Mouse (Mus musculus) limb, embryonic 11.5 days (tissue): ENCODE results near the gene S100a4. TPM values are rescaled to one million over a fixed set of nuclear protein-coding genes. Genes with fewer than 3 reads are reported as not detected.

Source experiments
- ATAC-seq: fragments of 200-750 bp; cut with Nextera tagmentation; 2 replicates; pipeline ENCODE4 v1.8.0; 2017; ENCODE audit warnings: low read depth; ENCODE audit not compliant: insufficient number of reproducible peaks, low FRiP score, low TSS enrichment
- DNase-seq: peaks from one replicate; pipeline ENCODE4 v3.0.0-alpha.2; 2015; ENCODE audit warnings: low spot score
- H3K27ac ChIP-seq: fragments of 300-500 bp; sonication (generic); replicated peaks from 2 replicates; pipeline ENCODE4 v1.5.1; 2014; ENCODE audit warnings: low read depth, mild to moderate bottlenecking, low read length
- H3K27me3 ChIP-seq: fragments of 300-500 bp; sonication (generic); 2 replicates; pipeline ENCODE4 v1.6.1; 2014; ENCODE audit warnings: mild to moderate bottlenecking, low read length, mixed read lengths; ENCODE audit not compliant: control insufficient read depth, insufficient read depth
- H3K36me3 ChIP-seq: fragments of 300-500 bp; sonication (generic); 2 replicates; pipeline ENCODE4 v1.6.1; 2014; ENCODE audit warnings: mild to moderate bottlenecking, low read length, moderate library complexity, mixed read lengths; ENCODE audit not compliant: control insufficient read depth, insufficient read depth
- H3K4me1 ChIP-seq: fragments of 300-500 bp; sonication (generic); 2 replicates; pipeline ENCODE4 v1.6.1; 2014; ENCODE audit warnings: low read length, mixed read lengths; ENCODE audit not compliant: control insufficient read depth, insufficient read depth
- H3K4me2 ChIP-seq: fragments of 300-500 bp; sonication (generic); 2 replicates; pipeline ENCODE4 v1.6.1; 2014; ENCODE audit warnings: low read depth, mild to moderate bottlenecking, moderate library complexity; ENCODE audit not compliant: severe bottlenecking
- H3K4me3 ChIP-seq: fragments of 300-500 bp; sonication (generic); 2 replicates; pipeline ENCODE4 v1.5.1; 2014; ENCODE audit warnings: low read depth, low read length
- H3K9ac ChIP-seq: fragments of 300-500 bp; sonication (generic); 2 replicates; pipeline ENCODE4 v1.6.1; 2014; ENCODE audit warnings: mild to moderate bottlenecking, low read length
- H3K9me3 ChIP-seq: fragments of 300-500 bp; sonication (generic); 2 replicates; pipeline ENCODE4 v1.6.1; 2016; ENCODE audit warnings: low read length; ENCODE audit not compliant: control insufficient read depth
- WGBS: fragments of 180-500 bp; shearing (Covaris S2); extraction: QIAGEN DNeasy Blood & Tissue Kit; methylation state at CpG from one replicate; pipeline ENCODE4 v1.1.7; 2014; 5-methylcytosine and 5-hydroxymethylcytosine counted together
- polyA plus RNA-seq: library from polyadenylated mRNA; unstranded; fragments of >200 nt; fragmentation: Nextera tagmentation; extraction: Ambion mirVana; gene quantifications from 2 replicates; pipeline ENCODE4 v1.2.1, GENCODE M21; 2014

The S100a4 gene
- polyA plus RNA-seq, 1 experiment from 2014 or later, result 0.72 TPM

- H3K4me1 ChIP-seq, result no peaks in the 10 kb centered on the region
- H3K27me3 ChIP-seq, result no peaks in the 10 kb centered on the region
- H3K4me3 ChIP-seq, result no peak within 1 kb of the TSS
- H3K36me3 ChIP-seq, result no peaks in the 10 kb centered on the region
- H3K4me2 ChIP-seq, result no peak within 1 kb of the TSS
- no peak within 1 kb of the TSS for H3K9ac ChIP-seq
- H3K27ac ChIP-seq, result no peak within 1 kb of the TSS
- DNase-seq (no peak), ATAC-seq (no peak)
- no peaks in the 10 kb centered on the region; the same call in 1 of the 2 replicates for H3K9me3 ChIP-seq
- WGBS, result 86% methylated on average over 8 of the region's 8 CpGs
Measured at GRCm38 (mm10) chr3:90589947-90590346, 13.6 kb upstream of the S100a4 start, which contains the start of gene S100a2. Gene S100a2, plus strand, starts transcription at chr3:90590247.

GRCm38 (mm10) chr3:90594466-90594865, 9.1 kb upstream of the S100a4 start:
- Histone ChIP-seq H3K4me1 (no peaks in the 10 kb centered on the region), H3K36me3 (no peaks in the 10 kb centered on the region), H3K4me2 (no peak overlapping the region), H3K9ac (no peak overlapping the region), H3K27ac (no peak overlapping the region), H3K27me3 (no peaks in the 10 kb centered on the region), H3K9me3 (no peaks in the 10 kb centered on the region; the same call in 1 of the 2 replicates), H3K4me3 (no peak overlapping the region)
- 65% methylated on average over 1 of the region's 1 CpGs for WGBS
- ATAC-seq, result no peak
- no peak for DNase-seq

GRCm38 (mm10) chr3:90595556-90595955, 8.0 kb upstream of the S100a4 start:
- no peaks in the 10 kb centered on the region for H3K4me1 ChIP-seq
- no peak overlapping the region for H3K4me2 ChIP-seq

DNA sequence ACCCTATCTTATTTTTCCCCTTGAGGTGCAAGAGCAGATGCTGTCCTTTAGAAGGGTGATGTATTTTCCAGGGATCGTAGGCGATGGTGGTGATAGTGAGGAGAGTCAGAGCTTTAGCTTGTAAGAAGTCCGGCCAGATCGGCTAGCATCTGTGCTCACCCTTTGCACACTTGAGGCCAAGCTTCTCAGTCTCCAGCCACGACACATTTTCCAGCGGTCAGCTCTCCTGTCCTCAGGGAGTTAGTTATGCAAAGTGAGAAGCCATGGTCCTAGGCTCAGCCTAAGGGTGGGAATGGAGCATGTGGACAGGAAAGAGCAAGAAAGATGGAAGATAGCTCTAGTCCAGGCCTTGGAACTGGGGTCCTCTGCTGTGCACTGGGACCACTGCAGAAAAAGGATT, 6.8 kb upstream of the S100a4 start:
- DNase-seq, result no peak
- H3K36me3 ChIP-seq, result no peaks in the 10 kb centered on the region
- 88% methylated on average over 6 of the region's 6 CpGs for WGBS

More at GRCm38 (mm10) chr3:90595556-90595955, 8.0 kb upstream of the S100a4 start:
- no peak overlapping the region for H3K9ac ChIP-seq
- no peak for ATAC-seq
- no peak overlapping the region for H3K4me3 ChIP-seq
- H3K27ac ChIP-seq, result no peak overlapping the region
- no peaks in the 10 kb centered on the region for H3K27me3 ChIP-seq
- H3K9me3 ChIP-seq, result no peaks in the 10 kb centered on the region; the same call in 1 of the 2 replicates
- DNase-seq, result no peak
- H3K36me3 ChIP-seq, result no peaks in the 10 kb centered on the region
- 74% methylated on average over 5 of the region's 5 CpGs for WGBS

GRCm38 (mm10) chr3:90597736-90598135, 5.8 kb upstream of the S100a4 start:
- Histone ChIP-seq H3K9ac (no peak overlapping the region), H3K27me3 (no peaks in the 10 kb centered on the region), H3K9me3 (no peaks in the 10 kb centered on the region; the same call in 1 of the 2 replicates), H3K4me2 (no peak overlapping the region), H3K27ac (no peak overlapping the region), H3K4me1 (no peaks in the 10 kb centered on the region), H3K4me3 (no peak overlapping the region), H3K36me3 (no peaks in the 10 kb centered on the region)
- WGBS, result 44% methylated on average over 6 of the region's 6 CpGs
- DNase-seq (no peak), ATAC-seq (no peak)

More for the DNA sequence above, 6.8 kb upstream of the S100a4 start:
- Histone ChIP-seq H3K9ac (no peak overlapping the region), H3K4me2 (no peak overlapping the region), H3K9me3 (no peaks in the 10 kb centered on the region; the same call in 1 of the 2 replicates), H3K4me1 (no peaks in the 10 kb centered on the region), H3K27ac (no peak overlapping the region), H3K4me3 (no peak overlapping the region), H3K27me3 (no peaks in the 10 kb centered on the region)
- no peak for ATAC-seq

- H3K9me3 ChIP-seq, result no peaks in the 10 kb centered on the region; the same call in 1 of the 2 replicates
- no peak for ATAC-seq
- H3K4me2 ChIP-seq, result no peak overlapping the region
- no peak overlapping the region for H3K4me3 ChIP-seq
- H3K9ac ChIP-seq, result no peak overlapping the region
- H3K27me3 ChIP-seq, result no peaks in the 10 kb centered on the region
- 78% methylated on average over 4 of the region's 4 CpGs for whole genome bisulfite sequencing
- H3K27ac ChIP-seq, result no peak overlapping the region
- H3K4me1 ChIP-seq, result no peaks in the 10 kb centered on the region
- H3K36me3 ChIP-seq, result no peaks in the 10 kb centered on the region
- DNase-seq, result no peak
Measured at GRCm38 (mm10) chr3:90598212-90598611, 5.4 kb upstream of the S100a4 start.

DNA sequence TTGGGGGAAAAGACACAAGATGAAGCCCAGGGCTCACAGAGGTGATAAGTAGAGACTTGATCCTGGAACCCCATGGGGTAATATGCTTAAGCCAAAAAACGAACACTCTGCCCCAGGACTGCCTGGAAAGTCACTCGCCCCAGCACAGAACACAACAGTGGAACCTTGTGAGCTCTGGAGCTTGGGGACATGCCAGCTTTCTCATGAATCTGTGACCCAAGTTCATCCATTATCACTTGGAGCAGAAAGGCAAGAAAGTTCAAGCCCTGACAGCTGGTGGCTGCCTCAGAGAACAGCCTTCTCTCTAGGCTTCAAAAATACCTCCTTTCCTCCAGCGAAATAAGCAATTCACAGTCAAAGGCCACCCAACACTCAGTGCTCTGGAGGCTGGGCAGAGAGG, 4.2 kb upstream of the S100a4 start:
- 75% methylated on average over 3 of the region's 3 CpGs for WGBS
- no peak for DNase-seq

GRCm38 (mm10) chr3:90600036-90600435, 3.5 kb upstream of the S100a4 start:
- Histone ChIP-seq H3K27me3 (no peaks in the 10 kb centered on the region), H3K9me3 (no peaks in the 10 kb centered on the region), H3K4me2 (no peak overlapping the region), H3K9ac (no peak overlapping the region), H3K27ac (no peak overlapping the region), H3K4me3 (no peak overlapping the region), H3K4me1 (0 out of 2 replicates have a peak, but pooled peaks cover 2% of the 10 kb centered on the region), H3K36me3 (no peaks in the 10 kb centered on the region)
- 61% methylated on average over 6 of the region's 6 CpGs for WGBS
- ATAC-seq (no peak), DNase-seq (no peak)

More for the DNA sequence above, 4.2 kb upstream of the S100a4 start:
- H3K36me3 ChIP-seq, result no peaks in the 10 kb centered on the region
- no peak overlapping the region for H3K4me3 ChIP-seq
- H3K27me3 ChIP-seq, result no peaks in the 10 kb centered on the region
- H3K4me1 ChIP-seq, result 0 out of 2 replicates have a peak, but pooled peaks cover 2% of the 10 kb centered on the region
- no peak for ATAC-seq
- H3K4me2 ChIP-seq, result no peak overlapping the region
- H3K27ac ChIP-seq, result no peak overlapping the region
- no peak overlapping the region for H3K9ac ChIP-seq
- no peaks in the 10 kb centered on the region for H3K9me3 ChIP-seq
